Mouse (Mus musculus): ENCODE measurements around the gene Olfr1305.

The Olfr1305 gene

DNA sequence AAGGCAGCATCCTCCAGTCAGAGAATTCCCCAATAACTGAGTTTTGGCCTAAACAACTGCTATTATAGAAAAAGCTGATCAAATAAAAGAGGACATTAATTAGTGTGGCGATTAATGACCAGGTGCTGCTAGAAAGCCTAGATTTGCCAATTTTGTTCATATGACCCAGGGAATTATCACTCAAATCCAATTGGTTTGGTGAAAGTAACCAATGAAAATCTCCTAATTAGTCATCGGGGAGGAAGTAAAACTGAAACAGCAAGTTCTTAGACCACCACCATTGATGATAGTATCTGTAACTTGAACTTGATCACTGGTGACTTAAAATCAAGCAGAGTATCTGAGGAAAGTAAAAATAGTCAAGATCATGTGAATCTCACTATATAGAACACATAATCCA, at the start of gene Olfr1305:
TSS of gene Olfr1305 (minus strand) at position 101 of the 400 bp plus-strand sequence.
- DNase-seq (ENCODE audit: low read depth, low spot score), result no peak

DNA sequence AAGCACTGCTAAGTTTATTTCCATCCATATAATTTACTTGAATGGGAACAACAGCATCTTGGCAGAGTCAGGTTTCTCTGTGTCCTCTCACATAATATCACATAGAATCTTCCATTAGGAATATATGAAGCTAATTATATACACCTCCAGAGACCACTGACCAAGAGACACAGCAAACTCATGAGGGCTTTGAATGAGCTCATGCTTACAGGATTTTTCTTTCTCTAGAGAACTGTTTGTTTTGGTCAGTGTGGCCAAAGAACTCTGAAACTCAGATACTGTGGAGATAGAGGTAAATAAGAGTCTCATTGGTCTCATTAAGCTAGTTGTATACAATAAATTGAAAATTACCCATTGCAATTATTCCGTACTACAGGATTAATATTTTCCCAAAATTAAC, 39.2 kb upstream of the Olfr1305 start, which contains the start of gene Olfr1306:
TSS of gene Olfr1306 (minus strand) at position 101 of the 400 bp plus-strand sequence.
- no peak for DNase-seq (ENCODE audit: low read depth, low spot score)

- DNase-seq (ENCODE audit: low read depth, low spot score), result no peak
Measured at GRCm38 (mm10) chr2:111820240-111820639, 56.7 kb downstream of the Olfr1305 start, which contains the start of gene Olfr1303. Gene Olfr1303, minus strand, starts transcription at chr2:111820340.

All from CD4-positive helper T cell, adult 2 months (primary cell).